Mouse (Mus musculus): Measurements from ENCODE around the gene Slc17a1. TPM values are rescaled to one million over a fixed set of nuclear protein-coding genes. Genes with fewer than 3 reads are reported as not detected.

Slc17a1 gene
- polyA plus RNA-seq, 1 experiment = not detected

- no peak overlapping the region for H3K4me3 ChIP-seq (replicated peaks; ENCODE audit: insufficient read depth, low read depth, low read length)
- H3K27me3 ChIP-seq (ENCODE audit: control insufficient read depth, insufficient read depth, low read length) = no peaks in the 10 kb centered on the region
- peak; percentile 54 to 57 for DNase-seq
- WGBS = 61% methylated on average over 1 of the region's 1 CpGs
- no peak overlapping the region for H3K27ac ChIP-seq (ENCODE audit: insufficient read depth, low read length)
- TF ChIP-seq POLR2A (IDR thresholded peaks at IDR 0.05; ENCODE audit: borderline replicate concordance, insufficient read depth, low read length) = no peak
- no peak for TF ChIP-seq CTCF (IDR thresholded peaks at IDR 0.05; ENCODE audit: borderline replicate concordance, insufficient read depth, low read depth, low read length)
- H3K4me1 ChIP-seq (ENCODE audit: control insufficient read depth, insufficient read depth, low read length) = no peaks in the 10 kb centered on the region
Observed at GRCm38 (mm10) chr13:23938699-23939098, 71.1 kb downstream of the Slc17a1 start.

GRCm38 (mm10) chr13:23940291-23940690 is 72.7 kb downstream of the Slc17a1 start:
- Histone ChIP-seq H3K27me3 (ENCODE audit: control insufficient read depth, insufficient read depth, low read length) (no peaks in the 10 kb centered on the region), H3K4me1 (ENCODE audit: control insufficient read depth, insufficient read depth, low read length) (no peaks in the 10 kb centered on the region), H3K4me3 (replicated peaks; ENCODE audit: insufficient read depth, low read depth, low read length) (no peak overlapping the region), H3K27ac (ENCODE audit: insufficient read depth, low read length) (no peak overlapping the region)
- TF ChIP-seq POLR2A (IDR thresholded peaks at IDR 0.05; ENCODE audit: borderline replicate concordance, insufficient read depth, low read length) (no peak), CTCF (IDR thresholded peaks at IDR 0.05; ENCODE audit: borderline replicate concordance, insufficient read depth, low read depth, low read length) (no peak)
- DNase-seq = no peak
- 66% methylated on average over 6 of the region's 6 CpGs for WGBS

GRCm38 (mm10) chr13:23942861-23943260 is 75.3 kb downstream of the Slc17a1 start:
- no peak overlapping the region for H3K4me3 ChIP-seq (replicated peaks; ENCODE audit: insufficient read depth, low read depth, low read length)
- TF ChIP-seq CTCF (IDR thresholded peaks at IDR 0.05; ENCODE audit: borderline replicate concordance, insufficient read depth, low read depth, low read length) (peak; percentile 9; the same call in 1 of the 2 replicates), POLR2A (IDR thresholded peaks at IDR 0.05; ENCODE audit: borderline replicate concordance, insufficient read depth, low read length) (no peak)
- 74% methylated on average over 2 of the region's 2 CpGs for WGBS
- no peaks in the 10 kb centered on the region for H3K27me3 ChIP-seq (ENCODE audit: control insufficient read depth, insufficient read depth, low read length)
- no peak overlapping the region for H3K27ac ChIP-seq (ENCODE audit: insufficient read depth, low read length)
- H3K4me1 ChIP-seq (ENCODE audit: control insufficient read depth, insufficient read depth, low read length) = no peaks in the 10 kb centered on the region
- DNase-seq = no peak

Other genes with a start within 250 kb of the Slc17a1 start
- 4.2 and 5.5 TPM in 2 replicates for gene Hist1h2be, start 246.6 kb upstream of the Slc17a1 start, polyA plus RNA-seq (2012; rRNA removed)
- gene Hist1h1e, start 245.2 kb upstream of the Slc17a1 start, polyA plus RNA-seq (2012; rRNA removed) = 4.1 and 6.1 TPM in 2 replicates
- gene Hist1h2ac, start 183.8 kb upstream of the Slc17a1 start, polyA plus RNA-seq (2012; rRNA removed) = 0.85 and 1.1 TPM in 2 replicates
- gene Hist1h2bc, start 183.6 kb upstream of the Slc17a1 start, polyA plus RNA-seq (2012; rRNA removed) = 109 and 119 TPM in 2 replicates
- gene Hist1h1t, start 171.9 kb upstream of the Slc17a1 start, polyA plus RNA-seq (2012; rRNA removed) = not detected in 2 replicates
- 5.8 and 9.1 TPM in 2 replicates for gene Hist1h4c, start 169.3 kb upstream of the Slc17a1 start, polyA plus RNA-seq (2012; rRNA removed)
- gene Hfe, start 156.9 kb upstream of the Slc17a1 start, polyA plus RNA-seq (2012; rRNA removed) = 6.2 and 7.1 TPM in 2 replicates
- gene Hist1h1c, start 128.9 kb upstream of the Slc17a1 start, polyA plus RNA-seq (2012; rRNA removed) = 34.6 and 42.8 TPM in 2 replicates
- gene Hist1h3c, start 122.1 kb upstream of the Slc17a1 start, polyA plus RNA-seq (2012; rRNA removed) = 0.23 and 0.30 TPM in 2 replicates
- 0.56 and 0.97 TPM in 2 replicates for gene Hist1h2bb, start 121.0 kb upstream of the Slc17a1 start, polyA plus RNA-seq (2012; rRNA removed)
- 1.1 TPM in 1 of 2 replicates, not detected in the other for gene Hist1h2ab, start 116.6 kb upstream of the Slc17a1 start, polyA plus RNA-seq (2012; rRNA removed)
- gene Hist1h3b, start 115.5 kb upstream of the Slc17a1 start, polyA plus RNA-seq (2012; rRNA removed) = 0.40 TPM in 1 of 2 replicates, not detected in the other
- 4.8 and 5.4 TPM in 2 replicates for gene Hist1h4b, start 110.7 kb upstream of the Slc17a1 start, polyA plus RNA-seq (2012; rRNA removed)
- 3.5 and 4.7 TPM in 2 replicates for gene Hist1h4a, start 106.5 kb upstream of the Slc17a1 start, polyA plus RNA-seq (2012; rRNA removed)
- 0.43 and 1.2 TPM in 2 replicates for gene Hist1h3a, start 105.4 kb upstream of the Slc17a1 start, polyA plus RNA-seq (2012; rRNA removed)
- gene Hist1h1a, start 104.1 kb upstream of the Slc17a1 start, polyA plus RNA-seq (2012; rRNA removed) = 0.52 TPM in 1 of 2 replicates, not detected in the other
- gene Trim38, start 97.8 kb upstream of the Slc17a1 start, polyA plus RNA-seq (2012; rRNA removed) = 0.08 and 0.10 TPM in 2 replicates
- gene Slc17a2, start 60.8 kb upstream of the Slc17a1 start, polyA plus RNA-seq (2012; rRNA removed) = not detected in 2 replicates
- 0.02 TPM in 1 of 2 replicates, not detected in the other for gene Slc17a3, start 28.3 kb upstream of the Slc17a1 start, polyA plus RNA-seq (2012; rRNA removed)
- gene Slc17a4, start 47.3 kb downstream of the Slc17a1 start, polyA plus RNA-seq (2012; rRNA removed) = not detected in 2 replicates
- not detected in 2 replicates for gene Hist1h2ba, start 66.4 kb downstream of the Slc17a1 start, polyA plus RNA-seq (2012; rRNA removed)
- not detected in 2 replicates for gene Hist1h2aa, start 66.7 kb downstream of the Slc17a1 start, polyA plus RNA-seq (2012; rRNA removed)
- 0.11 and 0.21 TPM in 2 replicates for gene Scgn, start 123.5 kb downstream of the Slc17a1 start, polyA plus RNA-seq (2012; rRNA removed)

Measured in cerebellum, adult 2 months (tissue).